Mouse (Mus musculus): Measurements from ENCODE around the gene Rerg. TPM values are rescaled to one million over a fixed set of nuclear protein-coding genes. Genes with fewer than 3 reads are reported as not detected.
"Not testable (repeated sequence)": the region's sequence is repeated elsewhere in the genome, so short reads cannot be mapped to it uniquely, and the experiment has no call there.

The Rerg gene
- total RNA-seq, 2 experiments from 2014 or later: 0.97 to 1.1 TPM

- no peak for DNase-seq
Observed at GRCm38 (mm10) chr6:137076731-137077130, 93.6 kb downstream of the Rerg start.

GRCm38 (mm10) chr6:137076225-137076624 lies 94.1 kb downstream of the Rerg start:
- DNase-seq: no peak

- no peak for DNase-seq
Observed at GRCm38 (mm10) chr6:137072256-137072655, 98.0 kb downstream of the Rerg start.

- no peak for DNase-seq
Observed at GRCm38 (mm10) chr6:137071466-137071865, 98.8 kb downstream of the Rerg start.

- no peak for DNase-seq
Observed at GRCm38 (mm10) chr6:137065506-137065905, 104.8 kb downstream of the Rerg start.

GRCm38 (mm10) chr6:137064786-137065185 lies 105.5 kb downstream of the Rerg start:
- no peak for DNase-seq

GRCm38 (mm10) chr6:137063239-137063940 lies 106.9 kb downstream of the Rerg start:
- no peak for DNase-seq

GRCm38 (mm10) chr6:137061880-137062531 lies 108.3 kb downstream of the Rerg start:
- DNase-seq: no peak

GRCm38 (mm10) chr6:137060595-137060994 lies 109.7 kb downstream of the Rerg start:
- DNase-seq: no peak

GRCm38 (mm10) chr6:137058257-137058656 lies 112.0 kb downstream of the Rerg start:
- no peak for DNase-seq

GRCm38 (mm10) chr6:137054073-137054472 lies 116.2 kb downstream of the Rerg start:
- no peak for DNase-seq

GRCm38 (mm10) chr6:137053464-137053863 lies 116.8 kb downstream of the Rerg start:
- no peak for DNase-seq

GRCm38 (mm10) chr6:137053006-137053405 lies 117.3 kb downstream of the Rerg start:
- no peak for DNase-seq

GRCm38 (mm10) chr6:137047036-137047435 lies 123.3 kb downstream of the Rerg start:
- DNase-seq: no peak

GRCm38 (mm10) chr6:137045011-137045504 lies 125.2 kb downstream of the Rerg start:
- no peak for DNase-seq

- not testable (repeated sequence) for DNase-seq
Observed at GRCm38 (mm10) chr6:137035611-137036395, 134.5 kb downstream of the Rerg start.

- DNase-seq: no peak
Observed at GRCm38 (mm10) chr6:137030611-137031097, 139.6 kb downstream of the Rerg start.

- DNase-seq: no peak
Observed at GRCm38 (mm10) chr6:137029931-137030610, 140.2 kb downstream of the Rerg start.

GRCm38 (mm10) chr6:137025461-137025860 lies 144.8 kb downstream of the Rerg start:
- no peak for DNase-seq

- DNase-seq: no peak
Observed at GRCm38 (mm10) chr6:137024541-137024940, 145.8 kb downstream of the Rerg start.

- DNase-seq: no peak
Observed at GRCm38 (mm10) chr6:137017216-137017973, 152.9 kb downstream of the Rerg start.

Data from gastrocnemius, postnatal 25 days (tissue).